Mouse (Mus musculus): ENCODE measurements around the gene Wdr49. TPM values are rescaled to one million over a fixed set of nuclear protein-coding genes. Genes with fewer than 3 reads are reported as not detected.

The Wdr49 gene
- 0.12 TPM in 1 of 2 replicates, not detected in the other for polyA plus RNA-seq (2015; fragmentation: Nextera tagmentation; extraction: Ambion mirVana)

DNA sequence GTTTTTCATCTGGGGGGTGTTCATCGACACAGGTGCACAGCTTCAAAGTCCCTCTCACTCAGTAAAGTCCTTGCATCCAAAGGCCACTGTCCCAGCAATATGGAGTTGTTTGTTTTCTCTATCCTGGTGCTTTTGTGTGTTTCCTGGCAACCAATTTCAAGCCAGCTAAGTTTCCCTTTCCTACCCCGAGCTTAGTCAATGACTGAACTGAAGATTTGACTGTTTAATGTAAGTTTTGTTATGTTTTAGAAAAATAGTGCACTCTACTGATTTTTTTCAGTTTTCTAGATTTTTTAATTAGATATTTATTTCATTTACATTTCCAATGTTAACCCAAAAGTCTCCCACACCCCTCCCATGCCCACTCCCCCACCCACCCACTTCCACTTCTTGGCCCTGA is at the start of gene Wdr49:
Wdr49 (minus strand) TSS at position 101 of the 400 bp plus-strand sequence.
- 56% methylated on average over 2 of the region's 2 CpGs for WGBS
- no peaks in the 10 kb centered on the region for H3K4me1 ChIP-seq

GRCm38 (mm10) chr3:75531074-75531473 is 49.1 kb upstream of the Wdr49 start:
- Histone ChIP-seq H3K9ac (no peak overlapping the region), H3K4me1 (no peaks in the 10 kb centered on the region), H3K36me3 (peaks cover 12% of the 10 kb centered on the region; the same call in 1 of the 2 replicates), H3K27me3 (no peaks in the 10 kb centered on the region), H3K9me3 (replicated peaks) (no peaks in the 10 kb centered on the region), H3K27ac (replicated peaks) (no peak overlapping the region), H3K4me3 (replicated peaks) (no peak overlapping the region), H3K4me2 (replicated peaks) (no peak overlapping the region)
- ATAC-seq (ENCODE audit: insufficient number of reproducible peaks, low FRiP score, low TSS enrichment, low read depth): no peak
- WGBS: 80% methylated on average over 3 of the region's 3 CpGs

More for the DNA sequence above, at the start of gene Wdr49:
- H3K27ac ChIP-seq (replicated peaks): no peak within 1 kb of the TSS
- H3K4me2 ChIP-seq (replicated peaks): no peak within 1 kb of the TSS
- no peaks in the 10 kb centered on the region for H3K27me3 ChIP-seq
- H3K36me3 ChIP-seq: no peaks in the 10 kb centered on the region
- H3K9ac ChIP-seq: no peak within 1 kb of the TSS
- H3K4me3 ChIP-seq (replicated peaks): no peak within 1 kb of the TSS
- ATAC-seq (ENCODE audit: insufficient number of reproducible peaks, low FRiP score, low TSS enrichment, low read depth): no peak
- H3K9me3 ChIP-seq (replicated peaks): no peaks in the 10 kb centered on the region

- H3K9me3 ChIP-seq (replicated peaks): no peaks in the 10 kb centered on the region
- H3K4me1 ChIP-seq: no peaks in the 10 kb centered on the region
- WGBS: 93% methylated on average over 1 of the region's 1 CpGs
- no peak overlapping the region for H3K4me3 ChIP-seq (replicated peaks)
- H3K27ac ChIP-seq (replicated peaks): no peak overlapping the region
- no peak for ATAC-seq (ENCODE audit: insufficient number of reproducible peaks, low FRiP score, low TSS enrichment, low read depth)
- peaks cover 34% of the 10 kb centered on the region for H3K36me3 ChIP-seq
- no peak overlapping the region for H3K4me2 ChIP-seq (replicated peaks)
- H3K9ac ChIP-seq: no peak overlapping the region
- no peaks in the 10 kb centered on the region for H3K27me3 ChIP-seq
Measured at GRCm38 (mm10) chr3:75522527-75522926, 40.6 kb upstream of the Wdr49 start.

DNA sequence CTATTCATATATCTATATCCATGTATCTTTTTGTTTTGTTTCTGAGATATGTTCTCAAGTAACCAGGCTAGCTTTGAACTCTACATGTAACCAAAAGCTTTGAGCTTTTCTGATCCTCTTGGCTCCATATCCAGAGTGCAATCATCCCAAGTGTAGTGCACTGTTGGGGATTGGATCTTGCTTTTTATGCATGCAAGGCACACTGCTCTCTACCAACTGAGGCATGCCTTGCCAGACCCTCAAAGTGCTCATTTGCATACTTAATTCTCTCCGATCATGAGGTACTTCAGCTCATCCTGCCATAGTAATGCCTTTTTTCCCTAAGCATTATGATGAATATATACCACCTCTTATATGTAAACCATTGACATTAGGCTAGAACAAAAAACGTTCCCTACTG is 39.4 kb upstream of the Wdr49 start:
- H3K4me2 ChIP-seq (replicated peaks): no peak overlapping the region
- no peaks in the 10 kb centered on the region for H3K4me1 ChIP-seq
- no peaks in the 10 kb centered on the region for H3K9me3 ChIP-seq (replicated peaks)
- 77% methylated on average over 2 of the region's 2 CpGs for WGBS
- no peak for ATAC-seq (ENCODE audit: insufficient number of reproducible peaks, low FRiP score, low TSS enrichment, low read depth)
- no peak overlapping the region for H3K9ac ChIP-seq
- H3K27me3 ChIP-seq: no peaks in the 10 kb centered on the region
- no peak overlapping the region for H3K4me3 ChIP-seq (replicated peaks)
- H3K36me3 ChIP-seq: peaks cover 29% of the 10 kb centered on the region
- H3K27ac ChIP-seq (replicated peaks): no peak overlapping the region

DNA sequence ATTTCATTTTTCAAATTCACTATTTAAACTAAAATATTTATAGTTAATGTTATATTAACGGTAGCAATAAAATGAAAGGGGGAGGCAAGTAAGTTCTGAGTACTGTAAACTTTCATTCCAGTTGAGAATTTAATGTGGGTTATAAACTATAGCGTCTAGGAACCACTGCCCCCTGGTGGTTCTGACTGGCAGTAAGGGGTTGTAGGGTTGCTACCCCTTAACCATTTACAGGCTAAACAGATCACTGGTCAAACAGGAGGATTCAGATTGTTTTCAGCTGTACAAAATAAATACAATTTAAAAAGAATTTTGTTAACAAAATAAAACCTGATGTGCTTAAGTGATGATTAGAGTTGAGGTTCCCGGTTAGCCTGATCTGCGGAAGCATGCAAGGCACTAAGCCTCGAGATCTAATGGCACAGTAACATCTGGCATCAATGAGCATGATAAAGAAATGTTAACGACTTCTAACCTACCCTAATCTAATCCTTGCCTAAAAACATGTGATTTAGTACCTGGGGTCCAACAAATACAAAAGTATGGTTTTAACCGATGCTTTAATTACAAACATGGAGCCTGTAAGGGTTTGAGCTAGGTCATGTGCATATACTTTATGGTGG is 35.8 kb upstream of the Wdr49 start:
- Histone ChIP-seq H3K9me3 (replicated peaks) (no peaks in the 10 kb centered on the region), H3K27me3 (no peaks in the 10 kb centered on the region), H3K4me3 (replicated peaks) (no peak overlapping the region), H3K36me3 (peaks cover 23% of the 10 kb centered on the region), H3K4me2 (replicated peaks) (no peak overlapping the region), H3K9ac (no peak overlapping the region), H3K4me1 (no peaks in the 10 kb centered on the region), H3K27ac (replicated peaks) (no peak overlapping the region)
- no peak for ATAC-seq (ENCODE audit: insufficient number of reproducible peaks, low FRiP score, low TSS enrichment, low read depth)
- WGBS: 43% methylated on average over 7 of the region's 7 CpGs

DNA sequence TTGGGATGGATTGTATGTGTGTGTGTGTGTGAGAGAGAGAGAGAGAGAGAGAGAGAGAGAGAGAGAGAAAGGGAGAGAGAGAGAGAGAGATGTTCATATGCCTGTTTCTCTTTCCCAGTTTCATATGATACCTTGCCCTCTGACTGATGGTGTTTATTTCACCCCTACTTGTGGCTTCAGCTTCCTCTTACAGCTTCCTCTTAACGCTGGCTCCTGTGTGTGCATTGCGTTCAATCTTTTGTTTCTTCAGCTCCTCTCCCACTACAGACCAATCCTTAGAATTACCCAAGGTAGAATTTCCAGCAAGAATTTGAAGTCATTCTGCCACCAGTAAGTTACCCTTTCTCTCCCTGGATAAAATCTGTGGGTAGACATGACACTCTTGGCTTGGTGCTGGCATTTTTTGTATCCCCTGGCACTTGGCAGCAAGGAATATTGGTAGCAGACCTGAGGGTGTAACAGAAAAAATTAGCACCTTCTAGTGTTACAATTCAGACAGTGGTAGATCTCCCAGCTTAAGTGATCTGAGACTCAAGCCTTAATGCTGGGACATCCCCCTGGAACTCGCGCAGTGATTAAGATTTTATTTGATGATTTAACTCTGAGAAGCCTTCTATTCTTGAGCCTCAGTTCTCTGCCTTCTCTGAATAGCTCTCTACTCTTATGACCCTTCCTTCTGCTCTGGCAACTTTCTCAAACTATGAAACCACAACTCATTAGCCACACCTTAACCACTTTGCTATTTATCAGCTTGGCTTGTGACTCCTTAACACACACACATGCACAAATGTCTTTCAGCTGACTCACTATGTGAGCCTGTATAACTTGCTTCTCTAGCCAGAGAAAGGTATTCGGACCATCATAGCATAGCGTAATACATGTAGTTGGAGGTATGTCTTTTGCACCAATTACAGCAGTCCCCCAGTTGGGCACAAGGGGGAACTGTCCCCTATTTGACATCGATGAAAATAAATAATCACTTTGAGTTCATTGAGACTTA is 17.3 kb upstream of the Wdr49 start:
- H3K27me3 ChIP-seq: no peaks in the 10 kb centered on the region
- no peak overlapping the region for H3K4me2 ChIP-seq (replicated peaks)
- no peaks in the 10 kb centered on the region for H3K9me3 ChIP-seq (replicated peaks)
- H3K4me1 ChIP-seq: no peaks in the 10 kb centered on the region
- 73% methylated on average over 7 of the region's 7 CpGs for WGBS
- H3K27ac ChIP-seq (replicated peaks): no peak overlapping the region
- H3K9ac ChIP-seq: no peak overlapping the region
- no peak overlapping the region for H3K4me3 ChIP-seq (replicated peaks)
- H3K36me3 ChIP-seq: no peaks in the 10 kb centered on the region
- ATAC-seq (ENCODE audit: insufficient number of reproducible peaks, low FRiP score, low TSS enrichment, low read depth): no peak

GRCm38 (mm10) chr3:75492913-75493312 is 11.0 kb upstream of the Wdr49 start:
- H3K4me2 ChIP-seq (replicated peaks): no peak overlapping the region
- H3K36me3 ChIP-seq: no peaks in the 10 kb centered on the region
- no peaks in the 10 kb centered on the region for H3K27me3 ChIP-seq
- 42% methylated on average over 3 of the region's 3 CpGs for WGBS
- no peak for ATAC-seq (ENCODE audit: insufficient number of reproducible peaks, low FRiP score, low TSS enrichment, low read depth)
- H3K9me3 ChIP-seq (replicated peaks): no peaks in the 10 kb centered on the region
- no peaks in the 10 kb centered on the region for H3K4me1 ChIP-seq
- H3K9ac ChIP-seq: no peak overlapping the region
- no peak overlapping the region for H3K27ac ChIP-seq (replicated peaks)
- no peak overlapping the region for H3K4me3 ChIP-seq (replicated peaks)

DNA sequence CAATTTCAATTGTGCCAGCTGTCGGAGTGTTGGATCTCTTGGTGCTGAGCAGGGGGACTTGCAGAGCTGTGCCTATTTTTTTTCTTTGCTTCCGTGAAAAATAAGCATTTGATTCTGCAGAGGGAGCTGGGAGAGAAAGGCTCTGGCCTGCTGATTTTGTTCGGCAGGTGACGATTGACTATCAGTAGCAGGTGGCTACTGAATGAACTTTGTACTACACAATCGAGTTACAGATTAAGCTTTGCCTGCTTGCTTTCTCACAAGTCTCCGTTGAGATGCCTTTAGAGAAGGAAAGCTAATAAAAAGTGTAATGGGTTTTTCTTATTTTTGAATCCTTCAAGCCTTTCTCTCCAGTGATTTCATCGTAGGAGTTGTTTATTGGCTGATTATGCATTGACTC is 6.8 kb downstream of the Wdr49 start:
- no peak for ATAC-seq (ENCODE audit: insufficient number of reproducible peaks, low FRiP score, low TSS enrichment, low read depth)
- H3K4me2 ChIP-seq (replicated peaks): no peak overlapping the region
- no peak overlapping the region for H3K9ac ChIP-seq
- no peaks in the 10 kb centered on the region for H3K27me3 ChIP-seq
- WGBS: 76% methylated on average over 7 of the region's 7 CpGs
- H3K4me1 ChIP-seq: no peaks in the 10 kb centered on the region
- no peak overlapping the region for H3K27ac ChIP-seq (replicated peaks)
- H3K36me3 ChIP-seq: no peaks in the 10 kb centered on the region
- H3K4me3 ChIP-seq (replicated peaks): no peak overlapping the region
- no peaks in the 10 kb centered on the region for H3K9me3 ChIP-seq (replicated peaks)

DNA sequence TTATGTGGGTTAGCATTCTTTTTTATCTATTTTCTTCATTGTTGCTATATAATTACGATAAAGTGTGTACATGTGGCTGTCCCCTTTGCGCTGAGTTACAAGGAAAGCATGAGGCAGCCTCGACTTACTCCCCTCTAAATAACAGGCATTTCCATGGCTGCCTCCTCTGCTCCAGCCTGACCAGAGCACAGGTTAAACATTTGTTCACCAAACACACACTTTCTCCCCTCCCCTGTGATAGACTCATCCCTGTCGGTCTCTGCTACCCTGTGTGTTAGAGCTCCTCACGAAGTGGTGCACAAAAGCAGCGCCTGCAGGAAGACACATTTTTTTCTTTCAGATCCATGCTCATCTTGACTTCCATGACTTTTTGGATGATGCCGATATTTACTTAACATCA is 7.3 kb downstream of the Wdr49 start:
- no peaks in the 10 kb centered on the region for H3K4me1 ChIP-seq
- H3K27ac ChIP-seq (replicated peaks): no peak overlapping the region
- ATAC-seq (ENCODE audit: insufficient number of reproducible peaks, low FRiP score, low TSS enrichment, low read depth): no peak
- no peak overlapping the region for H3K9ac ChIP-seq
- no peak overlapping the region for H3K4me2 ChIP-seq (replicated peaks)
- H3K4me3 ChIP-seq (replicated peaks): no peak overlapping the region
- no peaks in the 10 kb centered on the region for H3K27me3 ChIP-seq
- H3K36me3 ChIP-seq: no peaks in the 10 kb centered on the region
- WGBS: 83% methylated on average over 7 of the region's 7 CpGs
- no peaks in the 10 kb centered on the region for H3K9me3 ChIP-seq (replicated peaks)

DNA sequence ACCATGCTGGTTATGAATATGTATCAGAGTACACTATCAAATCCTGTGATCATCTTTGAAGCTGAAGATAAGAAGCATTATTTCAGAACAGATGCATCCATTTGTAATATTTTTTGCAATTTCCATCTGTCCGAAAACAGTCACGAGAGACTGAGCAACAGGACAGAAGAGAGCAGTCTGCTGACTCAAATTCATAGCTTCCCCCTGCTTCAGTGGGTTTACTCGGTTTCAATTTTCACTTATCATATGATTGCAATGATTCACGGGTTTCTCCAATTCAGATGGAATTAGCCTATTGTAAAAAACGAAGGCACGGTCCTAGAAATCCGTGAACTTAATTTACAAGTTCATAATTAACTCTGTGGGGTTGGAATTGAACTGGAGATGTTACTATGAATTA is 13.8 kb downstream of the Wdr49 start:
- 67% methylated on average over 7 of the region's 7 CpGs for WGBS
- H3K27me3 ChIP-seq: no peaks in the 10 kb centered on the region

GRCm38 (mm10) chr3:75430564-75431181 is 51.3 kb downstream of the Wdr49 start:
- H3K27ac ChIP-seq (replicated peaks): no peak overlapping the region
- WGBS: 59% methylated on average over 4 of the region's 4 CpGs
- H3K27me3 ChIP-seq: no peaks in the 10 kb centered on the region
- H3K9me3 ChIP-seq (replicated peaks): no peaks in the 10 kb centered on the region
- H3K4me2 ChIP-seq (replicated peaks): no peak overlapping the region
- H3K4me3 ChIP-seq (replicated peaks): no peak overlapping the region
- H3K36me3 ChIP-seq: no peaks in the 10 kb centered on the region
- H3K4me1 ChIP-seq: no peaks in the 10 kb centered on the region
- H3K9ac ChIP-seq: no peak overlapping the region
- no peak for ATAC-seq (ENCODE audit: insufficient number of reproducible peaks, low FRiP score, low TSS enrichment, low read depth)

More for the DNA sequence above, 13.8 kb downstream of the Wdr49 start:
- Histone ChIP-seq H3K4me3 (replicated peaks) (no peak overlapping the region), H3K4me2 (replicated peaks) (no peak overlapping the region), H3K36me3 (no peaks in the 10 kb centered on the region), H3K9me3 (replicated peaks) (no peaks in the 10 kb centered on the region), H3K4me1 (no peaks in the 10 kb centered on the region), H3K27ac (replicated peaks) (no peak overlapping the region), H3K9ac (no peak overlapping the region)
- no peak for ATAC-seq (ENCODE audit: insufficient number of reproducible peaks, low FRiP score, low TSS enrichment, low read depth)

Data from embryonic facial prominence, embryonic 15.5 days (tissue).